Mouse (Mus musculus) B cell, adult 2 months (primary cell): ENCODE data around the gene Lgals7.

Experiments
- DNase-seq, 2 experiments: peaks; one replicate each; pipeline ENCODE4 v3.0.0; 2022

Gene Lgals7

DNA sequence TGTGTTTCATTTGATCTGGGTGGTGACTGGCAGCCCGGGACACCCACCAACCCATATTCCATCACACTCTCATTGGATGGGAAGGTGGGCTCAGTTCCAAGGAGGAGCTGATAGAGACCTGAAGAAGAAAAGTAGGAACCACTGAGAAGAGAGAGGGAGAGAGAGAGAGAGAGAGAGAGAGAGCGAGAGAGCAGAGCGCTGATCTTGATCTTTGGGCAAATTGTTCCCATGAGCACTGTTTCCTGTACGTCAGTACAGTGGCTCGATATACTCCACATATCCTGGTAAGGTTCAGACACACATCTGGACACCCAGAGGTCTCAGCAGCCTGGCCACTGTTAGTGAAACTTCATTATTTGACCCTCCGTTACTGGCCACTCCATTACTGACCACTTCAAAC, at the start of gene Lgals7:
Lgals7 (plus strand) TSS at position 314 of the 400 bp plus-strand sequence.
- no peak for DNase-seq

DNA sequence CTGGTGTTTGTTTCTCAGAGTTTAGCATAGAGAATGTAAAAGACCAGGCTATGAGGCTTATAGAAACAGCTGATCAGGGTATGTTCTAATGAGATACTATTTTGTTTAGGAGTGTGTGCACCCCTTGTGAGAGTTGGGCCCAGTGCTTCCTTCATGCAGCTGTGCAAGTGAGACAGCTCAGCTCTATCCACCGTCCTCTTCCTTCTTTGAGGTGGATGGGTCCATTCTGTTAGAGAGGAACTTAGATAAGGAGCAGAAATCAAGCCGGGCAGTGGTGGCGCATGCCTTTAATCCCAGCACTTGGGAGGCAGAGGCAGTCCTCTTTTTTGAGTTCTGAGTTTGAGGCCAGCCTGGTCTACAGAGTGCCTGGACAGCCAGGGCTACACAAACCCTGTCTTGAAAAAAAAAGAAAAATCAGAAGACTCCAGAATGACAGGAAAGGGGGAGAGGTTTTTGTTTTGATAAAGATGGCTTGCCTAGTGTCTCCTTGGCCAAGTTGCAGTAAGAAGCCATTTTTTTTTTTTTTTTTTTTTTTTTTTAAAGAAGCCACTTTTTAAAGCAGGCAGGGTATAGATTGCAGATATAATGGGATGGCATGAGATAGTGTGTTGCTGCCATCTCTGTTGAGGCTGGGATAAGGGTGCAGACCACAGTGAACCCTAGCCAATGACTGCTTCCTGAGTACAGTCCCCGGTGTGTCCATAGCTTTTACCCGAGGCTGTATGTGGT, 49.2 kb upstream of the Lgals7 start:
- DNase-seq: no peak

DNA sequence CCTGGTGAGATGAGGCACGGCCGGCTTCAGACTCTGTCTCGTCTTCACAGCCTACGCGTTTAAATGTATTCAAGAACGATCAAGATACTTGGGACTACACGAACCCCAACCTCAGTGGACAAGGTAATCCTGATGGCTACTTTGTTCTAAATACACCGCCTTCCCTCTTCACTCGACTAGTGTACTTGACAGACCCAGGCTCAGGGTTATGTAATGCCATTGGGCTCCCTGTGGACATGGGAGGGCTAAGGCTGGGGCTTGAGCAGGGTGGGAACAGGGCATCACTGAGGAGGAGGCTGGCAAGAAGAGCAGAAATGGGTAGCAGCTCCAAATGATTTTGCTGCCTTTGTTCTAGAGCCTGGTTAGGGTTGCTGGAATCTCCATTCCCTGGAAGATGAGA, 48.4 kb upstream of the Lgals7 start:
- no peak for DNase-seq

DNA sequence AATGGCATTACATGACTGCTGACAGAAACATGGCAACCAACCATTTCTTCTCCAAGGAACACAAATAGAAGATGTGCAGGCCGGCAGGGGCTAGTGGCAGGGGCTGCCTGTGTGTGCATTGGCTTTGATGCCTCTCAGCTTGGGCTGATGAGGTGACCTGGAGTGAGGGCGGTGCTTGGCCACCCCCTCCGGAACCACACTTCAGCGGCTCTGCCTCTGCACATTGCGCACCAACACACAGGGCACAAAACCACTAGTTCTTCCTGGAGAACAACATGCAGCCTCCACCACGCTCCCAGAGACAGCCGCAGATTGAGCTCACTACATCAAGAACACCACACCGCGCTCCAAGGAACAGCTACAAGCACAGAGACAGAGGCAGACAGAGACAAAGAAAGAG, 47.5 kb upstream of the Lgals7 start:
- DNase-seq: peak; percentile 71 to 77

DNA sequence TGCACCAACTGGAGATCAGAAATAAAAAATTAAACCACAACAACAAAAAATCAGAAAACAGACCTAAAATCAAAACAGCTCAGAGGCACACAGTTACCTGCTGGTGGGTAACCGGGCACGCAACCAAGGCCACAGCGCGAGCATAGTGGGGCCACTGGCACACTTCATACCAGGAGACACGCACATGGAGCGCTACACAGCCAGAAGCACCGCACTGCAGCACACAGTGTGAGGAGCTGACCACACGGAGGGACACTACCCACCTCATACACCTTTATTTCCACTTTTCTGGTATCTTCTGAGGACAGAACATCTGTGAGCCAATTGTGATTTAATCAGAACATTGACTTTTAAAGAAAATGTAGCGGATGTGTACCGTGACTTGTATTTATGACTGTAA, 46.7 kb upstream of the Lgals7 start:
- peak in 1 of 2 experiments; percentile 27 for DNase-seq

DNA sequence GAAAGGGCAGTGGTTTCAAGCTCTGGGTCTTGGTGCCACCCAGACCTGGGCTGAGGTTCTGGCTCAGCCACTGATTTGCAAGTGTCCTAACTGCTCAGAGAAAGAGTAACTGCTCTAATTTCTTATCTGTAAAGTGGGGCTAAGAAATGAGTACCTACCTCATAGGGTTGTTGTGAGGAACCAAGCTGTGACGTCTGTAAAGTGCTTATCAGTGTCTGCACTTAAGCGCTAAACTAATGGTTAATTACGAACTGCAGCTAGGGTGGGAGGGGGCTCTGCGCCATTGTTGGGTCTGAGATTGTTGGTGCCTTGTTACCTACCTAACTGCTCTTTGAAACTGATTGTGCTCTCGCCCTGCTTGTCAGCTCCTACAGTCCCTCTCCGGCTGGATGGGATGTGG, 46.1 kb upstream of the Lgals7 start:
- DNase-seq: no peak

DNA sequence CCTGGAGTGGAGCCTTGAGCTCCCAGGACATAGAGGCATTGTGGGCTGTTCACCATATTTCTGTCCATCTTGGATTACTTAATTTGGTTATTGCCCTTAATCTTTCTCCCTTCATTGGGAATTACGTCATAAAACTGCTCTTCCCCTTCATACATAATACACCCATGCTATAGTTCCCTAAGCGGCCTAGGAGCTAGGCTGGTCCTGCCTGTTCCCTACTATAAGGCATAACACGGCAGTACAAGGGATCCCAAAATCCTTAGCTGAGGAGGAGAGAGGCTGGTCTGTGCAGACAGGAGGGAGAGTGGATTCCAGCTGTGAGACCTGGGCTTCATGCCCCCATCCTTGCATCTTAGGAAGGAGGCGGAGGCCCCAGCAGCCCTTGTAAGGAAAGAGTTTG, 45.7 kb upstream of the Lgals7 start:
- DNase-seq: no peak

DNA sequence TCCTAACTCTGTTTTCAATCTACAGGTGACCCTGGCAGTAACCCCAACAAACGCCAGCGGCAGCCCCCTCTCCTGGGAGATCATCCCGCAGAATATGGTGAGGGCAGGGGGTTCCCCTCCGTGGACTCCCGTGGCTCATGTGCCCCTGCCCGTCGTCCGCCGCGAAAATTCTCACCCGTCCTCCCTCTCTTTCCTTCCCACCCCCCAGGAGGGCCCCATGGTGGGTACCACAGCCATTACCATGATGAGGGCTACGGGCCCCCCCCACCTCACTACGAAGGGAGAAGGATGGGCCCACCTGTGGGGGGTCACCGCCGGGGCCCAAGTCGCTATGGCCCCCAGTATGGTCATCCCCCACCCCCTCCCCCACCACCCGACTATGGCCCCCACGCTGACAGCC, 45.2 kb upstream of the Lgals7 start:
- no peak for DNase-seq

DNA sequence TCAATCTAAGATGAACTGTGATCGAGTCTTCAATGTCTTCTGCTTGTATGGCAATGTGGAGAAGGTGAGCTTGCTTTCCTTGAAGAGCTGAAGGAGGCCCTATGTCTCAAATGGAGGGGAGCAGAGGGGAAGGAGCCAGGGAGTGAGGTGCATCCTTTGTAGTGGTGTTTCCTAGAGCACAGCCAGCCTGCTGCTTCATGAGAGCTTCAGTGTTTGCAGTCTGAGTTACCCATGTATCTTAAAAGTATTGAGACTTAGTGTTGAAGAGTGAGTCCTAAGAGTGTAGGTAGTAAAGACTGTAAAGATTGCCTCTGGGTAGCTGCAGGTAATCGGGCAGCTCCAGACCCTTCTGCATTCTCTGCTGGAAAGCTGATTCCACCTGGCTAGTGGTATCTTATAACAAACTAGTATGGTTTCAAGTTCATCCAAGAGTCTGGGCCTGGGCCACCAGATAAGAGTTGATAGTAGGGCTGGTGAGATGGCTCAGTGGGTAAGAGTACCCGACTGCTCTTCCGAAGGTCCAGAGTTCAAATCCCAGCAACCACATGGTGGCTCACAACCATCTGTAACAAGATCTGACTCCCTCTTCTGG, 44.7 kb upstream of the Lgals7 start:
- DNase-seq: no peak

DNA sequence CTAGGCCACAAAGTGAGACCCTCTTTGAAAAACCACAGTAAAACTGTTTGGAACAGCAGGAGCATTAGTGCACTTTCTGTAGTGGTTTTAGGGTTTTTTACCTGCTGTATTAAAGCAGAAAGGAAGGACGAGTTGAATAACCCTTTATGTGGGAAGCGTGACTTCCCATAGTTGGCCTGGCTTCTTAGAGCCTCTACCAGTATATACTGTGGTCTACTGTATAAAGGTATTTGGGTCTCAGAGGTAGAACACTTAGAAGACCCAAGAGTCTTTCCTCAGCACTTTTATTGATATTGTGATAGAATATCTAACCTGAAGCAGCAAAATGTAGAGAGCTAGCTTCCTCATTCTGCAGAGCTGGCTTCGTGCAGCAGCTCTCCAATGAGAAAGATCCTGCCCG, 44.1 kb upstream of the Lgals7 start:
- no peak for DNase-seq

DNA sequence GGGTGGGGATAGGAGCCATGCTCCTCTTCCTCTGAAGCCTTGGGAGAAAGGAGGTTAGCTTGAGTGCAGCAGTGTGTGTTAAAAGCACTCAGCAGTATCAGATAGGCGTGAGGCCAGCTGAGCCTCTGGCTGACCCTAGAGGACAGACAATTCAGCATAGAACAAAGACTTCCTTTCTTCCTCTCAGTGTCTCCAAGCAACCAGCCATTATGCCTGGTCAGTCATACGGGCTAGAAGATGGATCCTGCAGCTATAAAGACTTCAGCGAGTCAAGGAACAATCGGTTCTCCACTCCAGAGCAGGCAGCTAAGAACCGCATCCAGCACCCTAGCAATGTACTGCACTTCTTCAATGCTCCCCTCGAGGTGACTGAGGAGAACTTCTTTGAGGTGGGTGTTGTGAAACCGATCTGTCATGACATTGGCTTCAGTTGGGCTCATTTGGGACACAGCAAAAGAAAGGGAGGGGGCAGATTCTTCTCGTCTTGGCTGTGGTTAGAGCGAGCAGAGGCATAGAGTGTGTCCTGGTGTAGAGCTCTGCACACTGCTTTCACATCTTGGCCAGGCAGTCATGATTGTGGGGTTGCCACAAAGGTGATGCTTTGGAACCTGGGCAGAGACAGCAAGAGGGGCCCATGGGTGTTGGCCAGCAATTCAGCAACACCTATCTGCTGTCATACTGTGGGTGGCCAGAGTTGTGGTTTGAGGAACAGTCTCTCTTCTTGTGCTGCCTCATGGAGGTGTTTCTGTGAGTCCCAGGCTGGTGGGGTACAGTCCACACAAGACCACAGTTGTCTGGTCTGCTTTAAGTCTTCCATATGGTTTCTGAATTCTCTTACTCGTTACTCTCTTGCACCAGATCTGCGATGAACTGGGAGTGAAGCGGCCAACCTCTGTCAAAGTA, 43.0 kb upstream of the Lgals7 start:
- no peak for DNase-seq

DNA sequence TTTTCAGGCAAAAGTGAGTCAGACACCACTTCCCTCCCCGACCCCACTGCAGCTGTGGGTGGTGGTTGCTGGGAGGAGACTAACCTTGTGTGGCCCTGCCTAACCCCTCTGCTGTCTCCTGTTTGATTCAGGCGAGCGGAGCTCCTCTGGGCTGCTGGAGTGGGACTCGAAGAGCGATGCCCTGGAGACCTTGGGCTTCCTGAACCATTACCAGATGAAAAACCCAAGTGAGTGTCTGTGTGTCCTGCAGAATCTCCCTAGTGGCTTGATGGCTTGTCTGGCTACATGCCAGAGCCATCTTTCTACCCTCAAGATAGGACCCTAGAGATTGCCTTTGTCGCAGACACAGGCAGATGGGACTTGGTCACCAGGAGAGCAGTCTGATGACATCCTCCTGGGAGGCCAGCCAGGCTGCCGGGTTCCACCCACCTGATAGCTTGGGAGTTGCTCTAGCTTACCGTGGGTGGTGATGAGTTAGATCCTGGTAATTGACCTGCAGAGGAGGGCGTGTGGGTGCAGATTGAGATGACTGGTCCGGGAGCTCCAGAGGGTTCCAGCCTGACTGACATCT, 42.3 kb upstream of the Lgals7 start:
- DNase-seq: peak in 1 of 2 experiments; percentile 23

DNA sequence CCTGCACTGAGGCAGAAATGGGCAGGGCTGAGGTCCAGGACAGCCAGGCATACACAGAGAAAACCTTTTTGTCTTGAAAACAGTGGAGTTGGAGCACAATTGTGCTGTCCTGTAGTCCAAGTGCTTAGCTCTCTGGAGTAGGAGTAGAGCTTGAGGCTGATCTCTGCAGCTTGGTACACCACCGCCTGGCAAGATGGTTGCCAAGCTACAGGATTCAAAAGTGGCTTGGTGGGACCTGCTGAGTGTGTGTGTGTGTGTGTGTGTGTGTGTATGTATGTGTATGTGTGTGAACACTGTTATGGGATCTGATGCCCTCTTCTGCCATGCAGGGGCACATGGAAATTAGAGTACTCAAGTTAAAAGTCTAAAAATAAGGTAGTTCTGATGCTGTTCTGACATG, 41.1 kb upstream of the Lgals7 start:
- no peak for DNase-seq

DNA sequence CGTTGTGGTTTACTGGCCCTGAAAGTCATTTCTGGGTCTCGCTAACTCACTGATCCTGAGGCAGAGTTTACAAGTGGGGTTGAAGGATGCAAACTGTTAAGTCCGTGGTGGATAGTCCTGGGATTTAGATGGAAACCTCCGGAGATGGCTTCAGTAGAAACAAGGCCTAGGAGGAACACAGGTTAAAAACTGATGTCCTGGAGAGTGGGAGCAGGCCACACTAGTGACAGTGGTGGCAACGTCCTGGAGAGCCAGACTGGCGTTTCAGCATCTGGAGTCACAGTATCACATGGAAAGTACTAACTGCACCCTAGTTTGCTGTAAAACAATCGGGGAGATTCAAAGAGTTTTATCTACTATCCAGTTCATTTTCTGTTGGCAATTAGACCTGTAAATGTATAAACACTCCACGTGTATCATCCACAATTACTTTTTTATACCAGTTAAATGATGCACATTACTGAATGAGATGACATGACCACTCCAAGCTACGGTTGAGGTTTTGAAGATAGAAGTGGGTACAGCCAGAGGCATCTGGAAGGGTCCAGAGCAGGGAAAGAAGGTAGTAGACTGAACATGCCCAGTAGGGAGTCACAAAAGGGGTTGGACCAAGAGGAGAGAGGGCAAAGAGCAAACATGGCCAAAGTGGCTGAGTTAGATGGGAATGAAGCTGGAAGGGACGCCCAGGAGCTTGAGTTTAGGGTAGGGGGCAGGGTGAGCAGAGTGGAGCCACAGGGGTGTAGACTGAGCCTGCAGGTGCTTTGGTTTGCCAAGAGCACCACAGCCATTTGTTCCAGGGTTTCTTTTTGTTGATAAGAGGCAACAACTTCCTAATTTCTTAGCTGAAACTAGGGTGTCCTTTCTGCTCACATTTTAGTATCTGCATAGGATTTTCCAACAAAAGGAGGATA, 40.4 kb upstream of the Lgals7 start:
- DNase-seq: no peak

DNA sequence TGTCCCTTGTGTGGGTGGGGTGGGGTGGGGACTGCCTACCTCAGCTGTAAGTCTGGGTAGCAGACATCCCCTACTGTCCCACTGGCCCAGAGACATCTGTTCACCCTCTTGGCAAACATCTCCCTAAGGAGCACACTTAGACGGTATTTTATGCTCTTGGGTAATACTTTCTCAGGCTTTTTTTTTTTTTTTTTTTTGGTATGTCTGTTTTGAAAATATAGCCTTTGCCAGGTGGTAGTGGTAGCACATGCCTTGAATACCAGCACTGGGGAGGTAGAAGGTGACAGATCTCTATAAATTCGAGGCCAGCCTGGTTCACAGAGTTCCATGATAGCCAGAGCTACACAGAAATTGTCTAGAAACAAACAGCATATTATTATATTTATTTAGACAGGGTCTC, 39.7 kb upstream of the Lgals7 start:
- no peak for DNase-seq

DNA sequence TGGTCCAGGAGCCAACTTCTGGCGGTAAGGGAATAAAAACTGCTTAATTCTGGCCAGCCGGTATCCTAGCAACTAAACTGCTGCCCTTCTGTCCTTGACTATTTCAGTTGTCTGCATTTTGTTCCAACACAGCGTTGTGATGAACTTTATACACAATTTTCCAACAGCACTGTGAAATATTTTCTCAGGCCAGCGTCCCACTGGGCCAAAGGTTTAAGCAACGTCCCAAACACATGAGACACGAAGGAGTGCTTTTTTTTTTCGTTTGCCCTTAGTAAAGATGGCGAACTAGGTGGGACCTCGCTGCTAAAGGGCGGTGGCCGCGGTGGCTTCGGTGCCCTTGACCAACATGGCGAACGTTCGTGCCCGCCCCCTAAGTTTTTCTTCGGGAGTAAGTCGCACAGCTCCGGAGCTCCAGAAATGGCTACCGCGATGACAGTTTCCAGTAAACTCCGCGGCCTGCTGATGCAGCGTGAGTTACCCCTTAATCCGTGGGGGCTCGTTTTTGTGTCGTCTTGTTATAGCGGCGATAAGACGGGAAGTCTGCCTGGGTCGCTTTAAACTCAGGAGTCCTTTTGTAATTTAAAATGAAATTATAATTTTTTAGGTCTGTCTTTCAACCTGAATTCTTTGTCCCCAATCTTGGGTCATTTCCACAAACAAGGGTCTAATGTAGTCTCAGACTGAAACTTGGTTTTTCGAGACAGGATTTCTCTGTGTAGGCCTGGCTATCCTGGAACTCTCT, 38.5 kb upstream of the Lgals7 start, which contains the start of gene Ech1:
Ech1 (plus strand) TSS at position 277 of the 745 bp plus-strand sequence.
- peak; percentile 87 to 89 for DNase-seq

DNA sequence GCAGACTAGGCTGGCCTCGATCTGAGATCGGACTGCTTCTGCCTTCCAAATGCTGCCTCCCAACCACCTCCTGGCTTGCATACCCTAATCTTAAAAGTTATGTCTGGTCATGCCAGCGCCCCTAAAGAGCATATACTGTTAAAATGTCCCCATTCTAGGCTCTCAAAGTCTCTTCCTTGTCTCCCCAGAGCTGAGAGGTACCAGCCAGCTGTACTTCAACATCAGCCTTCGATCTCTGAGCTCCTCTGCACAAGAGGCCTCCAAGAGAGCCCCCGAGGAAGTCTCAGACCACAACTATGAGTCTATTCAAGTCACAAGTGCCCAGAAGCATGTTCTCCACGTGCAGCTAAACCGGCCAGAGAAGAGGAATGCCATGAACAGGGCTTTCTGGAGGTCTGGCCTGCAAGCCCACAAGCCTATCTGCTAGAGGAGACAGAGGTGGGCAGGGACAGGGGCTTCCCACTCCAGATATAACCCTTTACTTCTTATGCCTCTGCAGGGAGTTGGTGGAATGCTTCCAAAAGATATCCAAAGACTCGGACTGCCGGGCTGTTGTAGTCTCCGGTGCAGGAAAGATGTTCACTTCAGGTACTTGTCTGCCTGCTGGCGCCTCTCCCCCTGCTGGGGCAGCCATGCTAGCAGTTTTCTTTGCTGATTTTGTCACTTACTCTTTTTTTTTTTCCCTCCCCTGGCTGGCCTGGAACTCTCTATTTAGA, 37.8 kb upstream of the Lgals7 start:
- peak in 1 of 2 experiments; percentile 40 for DNase-seq

DNA sequence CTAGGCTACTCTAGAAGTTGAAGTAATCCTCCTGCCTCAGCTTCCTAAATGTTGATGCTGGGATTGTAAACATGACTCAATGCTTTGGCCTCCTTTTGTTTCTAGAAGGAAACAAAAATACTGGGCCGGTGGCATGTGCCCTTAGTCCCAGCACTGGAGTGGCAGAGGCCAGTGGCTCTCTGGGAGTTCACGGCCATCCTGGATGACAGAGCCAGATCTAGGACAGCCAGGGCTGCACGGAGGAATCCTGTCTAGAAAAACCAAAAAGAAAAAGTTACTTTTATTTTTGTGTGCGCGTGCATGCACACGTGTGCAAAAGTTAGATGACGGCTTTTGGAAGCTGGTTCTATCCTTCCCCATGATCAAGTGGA, 37.3 kb upstream of the Lgals7 start:
- DNase-seq: no peak

DNA sequence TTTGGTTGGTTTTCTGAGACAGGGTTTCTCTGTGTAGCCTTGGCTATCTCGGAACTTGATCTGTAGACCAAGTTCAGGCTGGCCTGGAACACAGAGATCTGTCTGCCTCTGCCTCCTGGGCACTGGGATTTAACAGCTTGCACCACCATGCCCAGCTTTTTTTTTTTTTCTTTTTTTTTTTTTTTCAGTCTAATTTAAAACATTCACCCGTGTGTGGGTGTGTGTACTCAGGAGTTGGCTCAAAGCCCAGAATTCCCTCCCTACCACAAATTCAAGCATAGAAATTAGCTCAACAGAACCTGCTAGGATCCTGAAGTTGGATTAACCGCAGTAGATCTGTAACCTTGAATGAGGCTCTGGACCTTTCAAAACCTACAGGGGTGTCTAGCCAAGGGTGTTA, 36.3 kb upstream of the Lgals7 start:
- DNase-seq: no peak

DNA sequence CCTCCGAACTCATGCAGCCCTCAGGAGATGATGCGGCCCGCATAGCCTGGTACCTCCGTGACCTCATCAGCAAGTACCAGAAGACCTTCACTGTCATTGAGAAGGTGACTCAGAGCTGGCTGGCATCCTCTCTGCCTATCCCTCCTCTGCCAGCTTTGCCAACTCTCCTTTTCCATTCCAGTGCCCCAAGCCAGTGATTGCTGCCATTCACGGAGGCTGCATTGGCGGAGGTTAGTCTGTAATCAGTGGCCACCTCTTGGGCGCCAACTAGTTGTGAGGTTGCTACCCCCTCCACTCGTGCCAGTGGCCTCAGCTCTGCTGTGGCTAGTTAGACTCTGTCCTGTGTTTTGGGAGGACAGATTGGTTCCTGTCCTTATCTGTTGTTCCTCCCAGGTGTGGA, 33.8 kb upstream of the Lgals7 start:
- no peak for DNase-seq

DNA sequence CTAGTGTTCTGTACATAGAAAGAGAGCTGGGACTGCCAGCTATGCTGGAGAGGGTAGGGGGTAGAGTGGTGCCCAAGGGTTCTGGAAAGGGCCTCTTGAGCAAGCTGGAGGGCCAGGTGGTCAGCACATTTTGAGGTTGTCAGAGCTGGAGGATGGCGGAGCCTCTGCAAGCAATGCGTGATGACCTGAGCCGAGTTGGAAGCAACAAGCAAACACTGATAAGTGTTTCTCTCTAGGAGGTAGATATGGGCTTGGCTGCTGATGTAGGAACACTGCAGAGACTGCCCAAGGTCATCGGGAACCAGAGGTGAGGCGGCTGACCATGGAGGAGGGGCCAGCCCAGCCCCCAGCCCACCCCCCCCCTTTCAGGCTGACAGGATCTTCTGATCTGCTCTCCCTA, 32.7 kb upstream of the Lgals7 start:
- DNase-seq: no peak
